Mouse (Mus musculus): ENCODE results near the gene Gpr55. TPM values are rescaled to one million over a fixed set of nuclear protein-coding genes. Genes with fewer than 3 reads are reported as not detected.
"Not testable (repeated sequence)": the region's sequence is repeated elsewhere in the genome, so short reads cannot be mapped to it uniquely, and the experiment has no call there.

Gpr55 gene
- 0.01 TPM in 1 of 2 replicates, not detected in the other for polyA plus RNA-seq (2012; rRNA removed)

DNA sequence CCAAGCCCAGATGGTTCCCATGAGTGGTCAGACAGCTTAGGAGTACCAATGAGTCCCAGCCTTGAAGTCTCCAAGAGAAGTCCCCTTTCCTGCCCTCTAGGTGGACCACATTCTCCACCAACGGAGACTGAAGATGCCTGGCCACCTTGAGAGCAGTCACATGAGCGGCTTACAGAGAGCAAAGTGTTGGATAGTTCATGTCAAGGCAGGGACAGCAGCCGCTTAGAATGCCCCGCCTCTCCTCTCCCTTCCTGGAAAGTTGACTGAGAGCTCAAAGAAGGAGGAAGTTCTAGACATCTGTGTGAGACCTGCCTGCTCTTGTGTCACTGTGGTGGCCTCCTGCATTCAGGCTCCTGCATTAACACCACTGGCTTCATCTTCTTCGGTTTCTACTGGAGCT, at the start of gene Gpr55:
Gene Gpr55 (minus strand): TSS at position 135 of the 400 bp plus-strand sequence.
- TF ChIP-seq POLR2A (IDR thresholded peaks at IDR 0.05; ENCODE audit: borderline replicate concordance, extremely low read depth, insufficient read depth, insufficient read length, poor library complexity, severe bottlenecking) = no peak
- TF ChIP-seq CTCF (IDR thresholded peaks at IDR 0.05; ENCODE audit: borderline replicate concordance, extremely low read depth, insufficient read depth, insufficient read length) = no peak
- DNase-seq (ENCODE audit: low read depth) = no peak

DNA sequence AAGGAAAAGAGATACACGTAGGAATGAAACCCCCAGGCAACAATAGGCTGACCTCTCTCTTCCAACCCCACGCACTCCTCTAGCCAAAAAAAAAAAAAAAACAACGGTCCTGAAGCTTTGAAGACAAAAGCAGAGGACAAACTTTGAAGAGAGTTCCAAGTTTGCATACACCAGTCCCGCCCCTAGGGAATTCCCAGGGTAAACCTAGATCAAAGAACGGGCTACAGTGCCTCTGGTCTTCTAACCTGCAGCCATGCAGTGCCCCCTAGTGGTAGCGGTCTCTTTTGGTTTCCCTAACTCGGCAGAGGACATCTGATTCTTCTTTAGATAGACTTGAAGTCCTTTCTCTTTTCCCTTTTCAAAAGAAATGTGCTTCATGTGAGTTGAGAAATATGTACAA, 47.0 kb upstream of the Gpr55 start:
- DNase-seq (ENCODE audit: low read depth) = peak; percentile 96
- TF ChIP-seq POLR2A (IDR thresholded peaks at IDR 0.05; ENCODE audit: borderline replicate concordance, extremely low read depth, insufficient read depth, insufficient read length, poor library complexity, severe bottlenecking) (no peak), CTCF (IDR thresholded peaks at IDR 0.05; ENCODE audit: borderline replicate concordance, extremely low read depth, insufficient read depth, insufficient read length) (peak; percentile 93)

DNA sequence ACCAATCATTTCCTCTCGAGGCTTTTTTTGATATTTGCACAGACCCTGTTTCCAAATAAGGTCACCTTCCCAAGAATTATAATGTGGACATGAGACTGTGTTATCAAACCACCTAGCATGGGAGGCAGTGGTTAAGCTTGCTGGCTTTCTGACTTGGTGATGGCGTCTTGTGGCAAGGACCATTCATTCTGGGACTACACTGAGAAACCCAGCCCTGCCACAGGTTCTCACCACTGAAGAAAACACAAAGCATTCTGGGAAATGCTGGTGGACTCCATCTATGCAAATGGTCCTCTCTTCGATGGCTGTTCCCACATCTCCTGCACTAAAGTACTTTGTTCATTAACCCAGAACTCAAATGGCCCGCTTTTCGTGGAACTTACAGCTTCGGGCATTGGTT, 45.2 kb upstream of the Gpr55 start:
- TF ChIP-seq POLR2A (IDR thresholded peaks at IDR 0.05; ENCODE audit: borderline replicate concordance, extremely low read depth, insufficient read depth, insufficient read length, poor library complexity, severe bottlenecking) (no peak), CTCF (IDR thresholded peaks at IDR 0.05; ENCODE audit: borderline replicate concordance, extremely low read depth, insufficient read depth, insufficient read length) (no peak)
- DNase-seq (ENCODE audit: low read depth) = no peak

DNA sequence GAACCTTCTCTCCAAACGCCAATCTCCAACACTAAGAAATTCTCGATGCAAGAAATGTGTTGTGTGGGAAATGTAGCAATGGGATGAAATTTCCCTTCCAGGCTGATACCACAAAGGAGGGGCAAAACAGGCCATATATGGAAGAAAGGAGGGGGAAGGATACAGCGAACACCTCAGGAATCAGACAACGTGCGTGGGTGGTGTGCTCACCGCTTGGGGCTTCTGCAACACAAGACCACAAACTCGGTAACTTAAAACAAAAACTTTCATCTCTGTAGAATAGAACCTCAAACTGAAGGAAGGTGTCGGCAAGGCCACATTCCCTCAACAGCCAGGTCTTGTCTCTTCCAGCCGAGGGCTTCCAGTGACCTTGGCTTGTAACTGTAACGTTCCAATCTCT, 44.7 kb upstream of the Gpr55 start:
- no peak for DNase-seq (ENCODE audit: low read depth)
- TF ChIP-seq CTCF (IDR thresholded peaks at IDR 0.05; ENCODE audit: borderline replicate concordance, extremely low read depth, insufficient read depth, insufficient read length) = no peak
- no peak for TF ChIP-seq POLR2A (IDR thresholded peaks at IDR 0.05; ENCODE audit: borderline replicate concordance, extremely low read depth, insufficient read depth, insufficient read length, poor library complexity, severe bottlenecking)

DNA sequence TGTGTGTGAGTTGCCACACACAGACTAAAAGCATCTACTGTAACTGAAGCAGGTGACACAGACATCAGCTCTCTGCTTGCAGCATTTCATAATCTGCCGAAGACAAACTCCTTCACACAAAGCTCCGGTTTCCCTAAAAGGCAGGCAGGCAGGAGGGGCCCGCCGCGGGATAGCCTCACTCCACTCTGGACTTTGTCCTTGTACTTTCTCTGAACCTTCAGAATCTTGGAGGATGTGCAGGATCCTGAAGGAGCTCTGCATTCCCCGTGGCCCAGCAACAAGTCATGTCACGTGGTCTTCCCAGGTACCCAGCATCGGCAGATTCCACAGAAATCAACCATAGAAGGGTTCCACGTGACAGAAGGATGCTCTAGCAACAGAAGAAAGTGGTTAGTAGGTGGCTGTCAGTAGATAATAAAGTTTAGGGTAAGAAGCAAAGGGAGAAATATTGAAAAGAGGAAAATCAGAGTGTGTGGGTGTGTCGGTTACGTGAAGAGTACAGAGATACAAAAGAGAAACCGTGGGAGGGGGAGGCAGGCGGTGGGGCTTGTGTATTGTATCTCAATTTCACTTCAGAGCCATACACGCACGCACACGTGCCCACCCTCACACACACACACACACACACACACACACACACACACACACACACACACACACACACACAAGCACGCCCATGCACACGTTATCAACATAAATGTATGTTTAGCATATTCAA, 39.2 kb upstream of the Gpr55 start:
- no peak for TF ChIP-seq POLR2A (IDR thresholded peaks at IDR 0.05; ENCODE audit: borderline replicate concordance, extremely low read depth, insufficient read depth, insufficient read length, poor library complexity, severe bottlenecking)
- TF ChIP-seq CTCF (IDR thresholded peaks at IDR 0.05; ENCODE audit: borderline replicate concordance, extremely low read depth, insufficient read depth, insufficient read length) = no peak
- DNase-seq (ENCODE audit: low read depth) = no peak

DNA sequence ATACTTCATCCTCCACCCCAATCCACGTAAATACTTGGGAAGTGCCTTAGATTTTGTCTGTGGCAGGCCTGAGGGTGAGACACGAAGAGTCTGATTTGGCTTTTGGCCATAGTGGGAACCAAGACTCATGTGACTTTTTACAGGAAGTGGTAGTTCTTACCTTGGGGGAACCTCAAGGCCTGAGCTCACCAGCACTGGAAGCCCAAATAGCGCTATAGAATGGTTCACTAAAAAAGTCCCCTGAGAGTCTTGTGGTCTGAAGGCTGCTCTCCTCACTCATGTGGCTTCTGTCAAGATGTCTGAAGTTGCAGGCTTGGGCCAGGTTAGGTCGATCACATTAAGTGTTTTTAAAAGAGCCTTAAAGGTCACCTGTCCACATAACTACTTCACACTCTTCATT, 37.2 kb upstream of the Gpr55 start:
- no peak for DNase-seq (ENCODE audit: low read depth)
- TF ChIP-seq CTCF (IDR thresholded peaks at IDR 0.05; ENCODE audit: borderline replicate concordance, extremely low read depth, insufficient read depth, insufficient read length) (no peak), POLR2A (IDR thresholded peaks at IDR 0.05; ENCODE audit: borderline replicate concordance, extremely low read depth, insufficient read depth, insufficient read length, poor library complexity, severe bottlenecking) (no peak)

DNA sequence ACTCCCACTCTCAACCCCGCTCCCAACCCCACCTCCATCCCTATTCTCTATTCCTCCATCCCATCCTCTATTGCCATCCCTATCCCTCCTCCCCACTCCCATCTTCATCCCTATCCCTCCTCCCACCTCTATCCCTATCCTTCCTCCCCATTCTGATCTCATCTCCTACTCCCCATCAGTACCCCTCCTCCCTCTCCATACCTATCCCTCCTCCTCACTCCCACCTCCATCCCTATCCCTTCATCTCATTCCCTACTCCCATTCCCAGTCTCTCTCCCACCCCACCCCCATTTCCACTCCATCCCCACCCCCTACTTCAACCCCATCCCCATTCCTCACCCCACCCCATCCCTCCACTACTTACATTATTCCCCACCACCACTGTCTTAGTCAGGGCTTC, 36.4 kb upstream of the Gpr55 start:
- TF ChIP-seq CTCF (IDR thresholded peaks at IDR 0.05; ENCODE audit: borderline replicate concordance, extremely low read depth, insufficient read depth, insufficient read length) (no peak), POLR2A (IDR thresholded peaks at IDR 0.05; ENCODE audit: borderline replicate concordance, extremely low read depth, insufficient read depth, insufficient read length, poor library complexity, severe bottlenecking) (no peak)
- no peak for DNase-seq (ENCODE audit: low read depth)

DNA sequence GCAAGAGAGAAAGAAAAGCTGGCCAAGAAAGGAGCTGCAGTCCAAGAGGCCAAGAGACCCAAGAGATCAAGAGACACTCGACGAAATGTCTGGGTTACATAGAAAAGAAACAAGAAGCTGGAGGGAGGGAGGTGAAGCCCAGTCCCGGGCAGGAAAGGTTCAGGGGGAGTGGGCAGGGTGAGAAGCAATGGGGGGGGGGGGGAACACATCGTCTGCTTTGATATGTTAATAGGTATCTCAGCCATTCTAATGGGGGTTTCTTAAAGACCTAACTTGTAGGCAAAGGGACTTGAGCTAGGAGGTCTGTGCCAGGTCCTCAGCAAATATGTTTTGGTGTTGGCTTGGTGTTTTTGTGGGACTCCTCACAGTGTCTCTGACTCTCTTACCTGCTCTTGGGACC, 32.7 kb upstream of the Gpr55 start:
- no peak for TF ChIP-seq POLR2A (IDR thresholded peaks at IDR 0.05; ENCODE audit: borderline replicate concordance, extremely low read depth, insufficient read depth, insufficient read length, poor library complexity, severe bottlenecking)
- no peak for TF ChIP-seq CTCF (IDR thresholded peaks at IDR 0.05; ENCODE audit: borderline replicate concordance, extremely low read depth, insufficient read depth, insufficient read length)
- DNase-seq (ENCODE audit: low read depth) = no peak

DNA sequence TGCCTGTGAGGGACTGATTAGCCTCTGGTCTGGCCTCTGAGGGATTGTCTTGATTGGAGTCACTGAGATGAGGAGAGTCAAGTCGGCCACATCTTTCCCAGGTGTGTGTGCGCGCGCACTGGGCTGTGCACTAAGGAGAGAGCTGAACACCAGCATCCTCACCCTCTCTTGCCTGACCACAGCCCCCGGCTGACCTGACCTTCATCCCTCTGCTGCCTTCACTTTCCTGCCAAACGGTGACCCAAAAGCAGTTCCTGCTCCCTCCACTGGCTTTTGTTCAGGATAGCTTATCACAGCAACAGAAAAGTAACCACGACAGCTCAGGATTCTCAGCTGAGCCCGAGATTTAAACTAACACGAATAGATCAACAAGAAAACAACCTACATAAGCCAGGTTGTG, 31.4 kb upstream of the Gpr55 start:
- DNase-seq (ENCODE audit: low read depth) = no peak
- TF ChIP-seq POLR2A (IDR thresholded peaks at IDR 0.05; ENCODE audit: borderline replicate concordance, extremely low read depth, insufficient read depth, insufficient read length, poor library complexity, severe bottlenecking) = no peak
- TF ChIP-seq CTCF (IDR thresholded peaks at IDR 0.05; ENCODE audit: borderline replicate concordance, extremely low read depth, insufficient read depth, insufficient read length) = no peak

DNA sequence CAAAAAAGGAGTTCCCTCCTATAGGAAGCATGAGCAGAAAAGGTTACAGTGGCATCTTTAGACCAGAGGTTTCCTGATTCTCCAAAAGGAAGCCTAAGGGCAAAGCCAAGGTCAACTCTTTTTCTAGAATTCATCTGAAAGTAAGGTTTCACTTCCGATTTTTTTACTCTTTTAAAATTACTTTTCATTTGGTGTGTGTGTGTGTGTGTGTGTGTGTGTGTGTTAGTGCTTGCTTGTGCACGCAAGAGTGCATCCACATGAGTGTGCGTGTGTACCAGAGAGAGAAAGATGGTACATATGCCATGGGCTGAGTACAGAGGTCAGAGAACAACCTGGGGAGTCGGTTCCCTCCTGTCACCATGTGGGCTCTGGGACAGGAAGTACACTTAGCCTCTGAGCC, 28.1 kb upstream of the Gpr55 start:
- not testable (repeated sequence) for DNase-seq (ENCODE audit: low read depth)

DNA sequence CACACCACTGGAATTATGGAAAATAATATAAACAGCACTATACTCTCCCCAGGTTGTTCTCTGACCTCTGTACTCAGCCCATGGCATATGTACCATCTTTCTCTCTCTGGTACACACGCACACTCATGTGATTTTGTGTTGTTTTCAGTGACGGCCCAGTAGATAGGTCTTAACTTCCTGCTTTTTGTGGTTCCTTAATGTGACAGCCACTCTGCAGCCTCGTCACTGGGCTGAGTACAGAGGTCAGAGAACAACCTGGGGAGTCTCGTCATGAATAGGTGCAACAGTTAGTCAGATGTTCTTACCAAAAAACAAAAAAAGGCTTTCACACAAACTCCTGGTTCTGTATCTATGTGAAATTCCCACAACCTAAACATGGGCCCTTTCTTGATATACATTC, 27.5 kb upstream of the Gpr55 start:
- TF ChIP-seq CTCF (IDR thresholded peaks at IDR 0.05; ENCODE audit: borderline replicate concordance, extremely low read depth, insufficient read depth, insufficient read length) (no peak), POLR2A (IDR thresholded peaks at IDR 0.05; ENCODE audit: borderline replicate concordance, extremely low read depth, insufficient read depth, insufficient read length, poor library complexity, severe bottlenecking) (no peak)
- DNase-seq (ENCODE audit: low read depth) = no peak

DNA sequence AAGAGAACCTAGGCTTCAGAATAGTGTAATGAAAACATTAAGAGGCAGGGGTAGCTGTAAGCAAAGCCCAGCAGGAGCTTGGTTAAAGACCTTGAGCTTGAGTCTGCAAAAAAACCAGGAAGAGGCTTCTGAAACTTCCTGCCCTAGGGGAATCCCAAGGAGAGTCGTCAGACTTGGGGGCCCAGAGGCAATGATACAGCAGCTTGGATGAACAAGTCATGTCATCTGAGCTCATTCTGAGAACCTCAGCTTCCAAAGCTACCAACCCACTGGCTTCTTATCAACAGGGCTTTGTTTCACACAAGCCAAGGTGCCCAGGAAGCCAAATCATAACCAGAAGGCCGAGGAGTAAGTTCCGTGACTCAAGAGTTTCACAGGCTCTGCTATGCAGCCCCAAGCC, 25.0 kb upstream of the Gpr55 start:
- no peak for DNase-seq (ENCODE audit: low read depth)
- TF ChIP-seq CTCF (IDR thresholded peaks at IDR 0.05; ENCODE audit: borderline replicate concordance, extremely low read depth, insufficient read depth, insufficient read length) = no peak
- no peak for TF ChIP-seq POLR2A (IDR thresholded peaks at IDR 0.05; ENCODE audit: borderline replicate concordance, extremely low read depth, insufficient read depth, insufficient read length, poor library complexity, severe bottlenecking)

Data from brain, embryonic 14.5 days (tissue).